Mouse (Mus musculus): ENCODE measurements around the gene Arhgap5. TPM values are rescaled to one million over a fixed set of nuclear protein-coding genes. Genes with fewer than 3 reads are reported as not detected.

Gene Arhgap5
- total RNA-seq (2021): 100 to 1,000 TPM; 102 to 108 TPM
- long read RNA-seq, full-length matches to known transcripts: 1 of 7 reads
- long read RNA-seq, partial matches to known transcripts: 2 of 7 reads
- long read RNA-seq, other reads (novel, unspliced or antisense): 4 of 7 reads

DNA sequence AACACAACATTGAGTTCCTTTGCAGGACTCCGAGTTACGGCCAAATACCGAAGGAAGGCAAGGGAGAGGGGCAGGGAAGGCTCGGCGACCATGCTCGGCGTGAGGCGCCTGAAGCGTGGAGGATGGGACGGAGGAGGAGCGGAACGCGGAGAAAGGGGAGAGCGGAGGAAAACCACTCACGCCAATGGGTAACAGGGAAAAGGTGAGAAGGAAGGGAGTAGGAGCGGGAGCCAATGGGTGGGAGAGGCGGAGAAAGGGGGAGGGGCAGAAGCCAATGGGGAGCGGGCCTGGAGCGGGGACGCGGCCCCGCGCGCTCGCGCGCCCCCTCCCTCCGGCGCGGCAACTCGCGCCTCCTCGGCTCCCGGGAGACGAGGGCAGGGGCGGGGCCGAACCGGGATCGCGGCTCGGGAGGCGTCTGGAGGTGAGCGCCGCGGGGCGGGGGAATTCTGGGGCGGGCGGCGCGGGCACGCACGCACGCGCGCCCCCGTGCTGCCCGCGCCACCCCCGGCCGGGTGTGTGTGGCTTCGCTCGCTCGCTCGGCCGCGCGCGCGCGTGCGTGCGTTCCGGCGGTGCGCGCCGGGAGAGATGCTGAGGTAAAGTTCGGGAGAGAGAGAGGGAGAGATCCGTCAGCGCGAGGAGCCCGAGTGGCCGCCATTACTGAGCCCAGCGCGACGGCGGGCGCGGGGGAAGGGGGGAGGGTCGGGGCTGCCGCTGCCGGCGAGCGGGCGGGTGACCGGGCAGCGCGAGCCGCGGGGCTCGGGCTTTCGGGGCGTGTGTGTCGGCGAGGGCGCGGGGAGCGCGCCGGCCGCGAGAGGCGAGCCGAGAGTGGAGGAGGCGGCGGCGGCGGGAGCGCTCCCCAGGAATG, at the start of gene Arhgap5:
Gene Arhgap5 (plus strand): TSS at position 517 of the 865 bp plus-strand sequence.
- DNase-seq (ENCODE audit: low spot score in 2 of 2): peak; percentile 94

DNA sequence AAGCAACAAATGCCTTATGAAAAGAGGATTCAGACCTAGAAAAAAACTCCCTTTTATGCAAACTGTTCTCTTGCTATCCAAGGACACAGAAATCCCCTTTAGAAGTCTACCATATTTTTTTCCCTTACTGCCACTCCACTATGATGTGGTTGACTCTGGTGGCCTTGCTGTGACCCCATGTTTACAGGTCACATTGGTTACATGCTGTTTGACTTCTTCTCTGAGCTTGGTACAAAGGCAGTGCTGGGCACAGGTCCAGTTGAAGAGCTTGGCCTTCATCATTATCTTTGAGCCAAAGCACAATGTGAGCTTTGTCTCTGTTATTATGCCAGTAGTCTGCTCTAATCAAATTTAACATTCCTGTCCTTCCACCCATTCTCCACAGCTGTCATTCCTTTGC, 39.2 kb upstream of the Arhgap5 start:
- DNase-seq (ENCODE audit: low spot score in 2 of 2): no peak

DNA sequence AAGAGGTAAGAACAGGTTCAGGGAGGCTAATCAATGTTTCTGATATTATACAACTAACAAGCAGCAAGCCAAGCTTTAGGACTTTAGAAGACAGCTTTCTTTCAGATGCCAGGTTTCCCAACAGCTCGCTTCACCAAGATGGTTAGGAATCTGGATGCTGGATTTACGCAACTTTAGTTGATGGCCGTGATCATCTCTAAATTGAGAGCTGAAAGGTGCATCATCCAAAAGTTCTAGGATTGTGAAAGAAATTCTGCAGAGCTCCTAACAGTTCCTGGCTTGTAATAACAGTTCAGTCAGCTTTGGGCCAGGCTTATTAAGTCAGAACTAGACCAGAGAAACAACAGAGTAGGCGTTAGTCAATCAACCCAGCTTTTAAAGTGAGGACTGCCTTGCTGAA, 32.2 kb upstream of the Arhgap5 start:
- DNase-seq (ENCODE audit: low spot score in 2 of 2): no peak

DNA sequence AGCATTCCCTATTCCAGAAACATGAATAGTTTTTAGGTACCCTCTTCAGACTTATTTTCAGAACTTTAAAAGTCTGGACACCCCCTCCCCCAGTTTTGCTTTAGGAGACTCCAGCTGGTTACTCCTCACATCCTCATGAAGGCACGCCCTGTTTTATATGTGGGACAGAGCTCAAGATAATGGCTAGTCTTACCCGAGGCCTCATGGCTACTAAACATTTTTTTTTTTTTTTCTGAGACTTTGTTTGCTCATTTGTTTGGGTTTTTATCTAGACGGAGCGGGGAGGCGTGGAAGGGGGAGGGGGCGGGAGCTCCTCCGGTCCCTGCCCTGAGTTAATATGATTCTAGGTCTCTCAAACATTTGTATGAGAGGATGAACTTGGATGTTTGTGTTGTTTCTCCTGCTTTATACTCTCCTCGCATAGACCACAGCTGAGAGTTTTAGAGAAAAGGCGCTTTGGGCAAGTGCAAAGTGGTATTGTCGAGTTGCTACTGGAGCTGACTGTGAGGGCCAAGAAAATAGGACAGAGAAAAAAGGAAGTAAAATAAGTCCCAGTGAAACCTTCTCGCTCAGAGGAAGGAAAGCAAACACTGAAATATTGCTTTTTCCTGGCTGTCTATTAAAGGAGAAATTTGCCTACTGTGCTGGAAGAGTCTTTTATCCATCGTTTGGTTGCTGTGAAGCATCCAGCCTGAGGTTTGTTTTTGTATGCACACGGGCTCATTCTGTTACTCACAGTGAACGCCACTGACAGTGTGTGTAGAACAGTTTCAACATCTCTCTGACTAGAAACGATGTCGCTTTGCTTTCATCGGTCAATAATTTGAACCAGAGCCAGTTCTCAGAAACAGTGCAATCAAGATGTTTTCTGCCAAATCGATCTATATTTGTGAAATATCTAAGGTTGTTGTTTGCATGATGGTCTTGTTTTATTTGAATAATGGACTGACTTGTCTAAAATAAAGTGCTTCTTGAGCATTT, 29.5 kb upstream of the Arhgap5 start:
- DNase-seq (ENCODE audit: low spot score in 2 of 2): peak in 1 of 2 experiments; percentile 32

DNA sequence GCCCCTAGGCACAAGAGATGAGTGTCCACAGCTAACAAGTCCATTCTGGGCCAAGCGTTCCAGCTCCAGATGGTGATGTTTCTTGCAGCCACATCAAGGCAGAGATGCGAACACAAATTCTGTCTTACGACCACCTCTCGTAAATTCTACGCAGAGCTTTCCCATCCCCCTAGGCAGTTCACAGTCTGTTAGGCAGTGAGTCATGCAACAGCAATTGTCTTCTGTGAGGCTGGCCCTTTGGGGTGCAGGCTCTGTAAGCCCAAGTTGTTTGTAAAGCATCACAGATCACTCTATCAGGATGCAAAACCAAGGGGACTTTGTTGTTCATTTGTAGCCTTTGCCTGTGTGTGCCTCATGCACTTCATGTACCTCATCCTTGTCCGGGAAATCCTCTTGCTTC, 27.7 kb upstream of the Arhgap5 start:
- no peak for DNase-seq (ENCODE audit: low spot score in 2 of 2)

DNA sequence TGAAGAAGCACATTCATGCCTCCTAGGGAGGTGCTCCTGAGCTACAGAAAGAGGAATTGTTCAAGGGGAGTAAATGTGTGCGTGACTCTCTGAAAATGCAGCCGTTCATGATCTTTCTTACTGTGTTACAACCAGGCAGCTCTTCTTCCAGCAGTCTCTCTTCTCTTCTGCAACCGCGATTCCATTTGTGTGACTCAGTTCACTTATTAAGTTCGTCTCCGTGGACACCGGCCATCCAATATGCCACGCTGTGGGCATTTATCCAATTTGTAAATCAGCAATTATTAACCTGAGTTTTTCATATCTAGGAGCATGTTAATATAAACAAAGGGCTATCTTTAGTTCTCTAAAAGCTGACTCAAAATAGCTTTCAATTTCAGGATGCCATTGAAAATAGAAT, 25.2 kb upstream of the Arhgap5 start:
- no peak for DNase-seq (ENCODE audit: low spot score in 2 of 2)

DNA sequence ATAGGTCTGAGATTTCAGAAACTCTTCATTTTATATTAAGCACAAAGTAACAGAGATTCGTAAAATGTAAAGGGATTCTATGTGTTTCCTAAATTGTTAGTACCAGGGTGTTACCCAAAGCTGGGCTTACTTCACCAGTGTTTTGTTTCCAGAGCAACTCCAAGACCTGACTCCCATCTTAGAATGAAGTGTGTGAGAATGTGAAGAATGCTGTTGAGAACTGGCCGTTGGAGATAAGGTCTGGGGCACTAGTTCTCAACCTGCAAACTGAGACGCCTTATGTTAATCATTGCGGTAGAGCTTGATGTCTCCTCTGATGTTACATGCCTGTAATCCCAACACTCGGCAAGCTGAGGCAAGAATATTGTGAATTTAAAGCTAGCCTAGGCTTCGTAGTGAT, 24.4 kb upstream of the Arhgap5 start:
- DNase-seq (ENCODE audit: low spot score in 2 of 2): no peak

DNA sequence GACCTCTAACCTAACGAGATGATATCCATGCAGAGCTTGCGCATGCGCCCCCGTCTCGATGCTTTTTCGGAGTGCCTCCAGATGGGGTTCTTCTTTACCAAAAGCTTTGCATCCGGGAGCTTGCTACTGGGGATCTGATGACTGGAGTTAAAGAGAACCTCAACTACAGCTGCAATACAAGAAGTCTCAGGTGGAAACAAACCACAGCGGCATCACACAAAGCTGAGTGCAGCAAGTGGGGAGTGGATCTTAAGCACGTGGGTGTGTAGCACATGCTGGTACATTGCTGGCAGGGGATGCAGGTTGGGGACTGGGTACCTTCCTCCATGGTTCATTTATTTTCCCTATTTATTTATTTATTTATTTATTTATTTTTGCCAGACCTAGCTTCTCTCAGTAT, 22.9 kb upstream of the Arhgap5 start:
- DNase-seq (ENCODE audit: low spot score in 2 of 2): no peak

DNA sequence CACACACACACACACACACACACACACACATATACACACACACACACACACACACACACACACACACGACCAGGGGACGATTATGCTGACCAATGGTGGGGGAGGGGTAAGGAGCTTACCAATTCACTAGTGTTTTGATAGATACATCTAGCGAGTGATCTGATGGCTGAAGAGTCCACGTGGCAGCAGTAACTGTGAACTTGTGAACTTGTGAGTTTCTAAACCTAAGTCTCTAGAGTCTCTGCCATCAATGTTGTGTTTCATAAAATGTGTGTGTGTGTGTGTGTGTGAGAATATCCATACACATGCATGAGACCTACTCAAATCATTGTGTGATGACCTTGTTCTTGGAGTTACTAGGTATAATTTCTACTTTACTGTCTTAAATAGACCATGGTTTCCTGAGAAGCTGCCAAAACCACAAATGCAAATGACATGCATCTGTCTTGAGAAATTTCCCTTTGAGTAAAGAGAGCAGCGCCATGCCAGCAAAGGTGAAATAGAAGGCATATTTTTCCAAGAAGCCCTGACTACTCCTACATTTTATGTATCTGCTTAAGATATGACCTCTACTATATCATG, 21.7 kb upstream of the Arhgap5 start:
- DNase-seq (ENCODE audit: low spot score in 2 of 2): no peak

DNA sequence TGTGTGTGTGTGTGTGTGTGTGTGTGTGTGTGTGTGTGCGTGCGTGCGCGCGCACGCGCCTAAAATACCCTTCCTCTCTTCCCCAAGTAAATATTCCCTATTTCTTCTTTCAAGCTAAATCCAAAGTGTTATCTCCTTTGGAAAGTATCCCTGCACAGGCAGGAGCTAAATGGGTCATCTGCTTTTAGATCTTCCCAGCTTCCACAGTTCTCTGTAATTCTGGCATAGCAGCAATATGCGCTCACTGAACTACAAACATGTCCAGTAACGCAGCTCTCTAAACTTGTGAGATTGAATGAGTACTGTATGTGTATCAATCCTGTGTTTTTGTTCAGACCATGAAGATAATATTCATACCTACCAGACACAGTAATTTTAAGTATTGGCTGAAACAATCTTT, 20.6 kb upstream of the Arhgap5 start:
- no peak for DNase-seq (ENCODE audit: low spot score in 2 of 2)

DNA sequence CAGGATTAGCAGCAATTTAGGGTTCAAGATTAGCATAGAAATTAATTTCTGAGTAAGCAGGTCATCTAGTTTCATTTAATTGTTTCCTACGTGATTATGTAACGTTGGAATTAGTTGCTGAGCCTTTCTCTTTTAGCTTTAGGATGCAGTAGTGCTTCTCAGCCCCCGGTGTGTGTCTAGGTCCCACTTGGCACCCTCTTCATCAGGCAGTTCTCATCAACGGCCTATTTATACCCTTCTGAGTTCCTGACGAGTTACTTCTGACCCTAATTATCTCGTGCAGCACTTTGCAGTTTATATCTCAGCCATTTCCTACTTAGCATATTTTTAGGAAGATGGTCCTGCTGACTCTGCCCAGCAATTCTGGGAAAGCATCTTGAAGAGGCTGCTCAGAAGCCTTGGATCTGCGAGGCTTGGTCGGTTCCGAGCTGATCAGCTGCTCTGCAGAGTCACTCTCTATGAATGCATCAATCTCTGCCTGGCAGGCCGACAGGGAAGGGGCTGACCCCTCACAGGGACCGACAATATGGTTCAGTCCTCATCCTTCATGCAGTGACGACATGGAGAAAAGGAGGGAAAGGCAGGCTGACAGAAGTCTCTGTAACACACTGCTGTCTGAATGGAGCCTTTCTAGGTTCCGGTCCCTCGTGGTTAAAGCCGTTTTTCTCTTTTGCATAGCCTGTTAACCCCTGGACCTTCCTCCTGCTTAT, 15.4 kb upstream of the Arhgap5 start:
- DNase-seq (ENCODE audit: low spot score in 2 of 2): no peak

DNA sequence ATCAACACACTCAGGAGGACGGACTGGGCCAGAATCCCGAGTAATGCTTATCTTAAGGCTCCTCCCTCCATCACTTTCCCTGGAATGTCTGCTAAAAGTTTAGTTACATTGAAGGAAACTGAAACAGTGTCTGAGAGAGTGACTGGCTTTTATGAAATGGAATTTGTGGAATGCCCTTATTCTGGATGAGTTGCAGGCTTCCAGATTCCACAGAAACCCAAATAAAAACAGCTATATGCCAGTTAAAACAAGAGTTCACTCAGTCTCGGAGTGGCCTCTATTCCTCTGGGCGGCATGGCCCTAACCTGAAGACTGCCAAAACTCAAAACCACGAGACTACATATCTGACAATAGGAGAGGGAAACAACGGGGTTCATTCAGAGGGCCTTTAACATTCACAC, 10.5 kb upstream of the Arhgap5 start:
- no peak for DNase-seq (ENCODE audit: low spot score in 2 of 2)

DNA sequence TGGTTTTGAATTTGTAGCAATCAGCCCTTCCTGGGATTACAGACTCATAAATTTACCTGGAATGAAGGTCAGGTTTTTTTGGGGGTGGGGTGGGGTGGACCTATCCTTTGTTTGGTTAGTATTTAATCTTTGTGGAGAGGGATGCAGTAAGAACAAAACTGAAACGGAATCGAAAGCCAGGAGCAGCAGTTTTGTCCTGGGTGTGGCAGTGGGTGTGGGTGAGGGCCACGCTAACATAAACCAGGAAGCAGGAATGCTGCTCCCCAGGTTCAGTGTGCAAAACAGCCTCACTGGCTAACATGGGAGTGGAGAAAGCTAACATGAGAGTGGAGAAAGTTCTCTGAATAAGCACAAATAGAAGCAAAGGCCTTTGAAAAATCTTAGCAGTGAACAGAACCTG, 6.6 kb upstream of the Arhgap5 start:
- DNase-seq (ENCODE audit: low spot score in 2 of 2): no peak

DNA sequence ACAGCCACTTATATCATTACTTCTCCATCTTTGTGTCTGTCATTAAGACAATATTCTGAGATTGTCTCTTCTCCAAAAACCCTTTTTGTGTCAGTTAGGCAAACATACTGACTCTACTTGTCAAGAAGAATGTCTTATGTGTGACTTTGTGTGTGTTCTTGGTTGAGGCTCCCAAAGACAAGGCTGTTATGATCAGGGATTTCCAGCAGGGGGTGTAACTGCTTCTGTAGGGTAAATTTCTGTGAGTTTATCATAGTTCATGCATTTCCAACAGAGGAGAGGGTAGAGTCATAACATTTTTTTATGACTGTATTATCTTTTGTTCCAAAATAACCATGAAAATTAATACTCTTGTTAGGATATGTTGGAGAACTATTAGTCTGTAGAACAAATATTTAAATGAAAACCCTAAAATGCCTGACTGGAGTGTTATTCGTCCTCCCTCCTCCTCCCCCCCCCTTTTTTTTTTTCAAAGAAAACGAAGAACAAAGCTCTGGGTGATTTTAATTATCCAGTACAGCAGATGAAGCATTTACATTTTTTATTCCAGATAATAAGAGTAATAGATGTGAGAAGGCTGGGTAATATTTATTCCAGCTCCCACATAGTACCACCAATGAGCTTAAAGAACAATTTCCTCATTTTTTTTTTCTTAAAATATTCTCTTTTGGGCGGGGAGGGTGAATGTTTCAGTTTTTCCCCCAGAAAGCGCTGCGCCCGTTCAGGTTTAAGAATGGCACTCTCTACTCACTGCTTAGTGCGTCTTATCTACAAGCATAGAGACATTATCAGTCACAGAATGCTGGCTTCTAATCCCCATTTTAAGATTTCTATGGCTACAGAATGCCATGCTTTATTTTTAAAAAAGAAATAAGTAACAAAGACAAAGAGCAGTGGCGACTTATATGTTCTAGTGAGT, 2.6 kb upstream of the Arhgap5 start:
- DNase-seq (ENCODE audit: low spot score in 2 of 2): no peak

DNA sequence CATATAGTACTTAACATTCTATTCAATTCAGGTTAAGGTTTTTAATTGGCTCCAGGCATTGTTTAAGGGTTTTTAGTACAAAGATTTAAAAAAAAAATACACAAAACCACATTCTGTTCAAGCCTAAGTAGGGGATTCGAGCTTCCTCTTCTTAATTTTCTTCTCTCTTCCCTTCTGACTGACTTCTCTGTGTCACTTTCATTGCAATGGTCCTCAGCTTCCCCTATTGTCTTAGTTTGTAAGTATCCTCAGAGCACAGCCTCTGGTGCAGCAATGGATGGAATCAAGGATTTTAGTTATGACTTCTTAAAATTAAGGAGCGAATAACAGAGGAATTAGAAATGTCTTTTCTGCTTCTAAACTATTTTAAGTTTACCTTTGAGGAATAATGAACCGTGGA, 1.6 kb upstream of the Arhgap5 start:
- no peak for DNase-seq (ENCODE audit: low spot score in 2 of 2)

DNA sequence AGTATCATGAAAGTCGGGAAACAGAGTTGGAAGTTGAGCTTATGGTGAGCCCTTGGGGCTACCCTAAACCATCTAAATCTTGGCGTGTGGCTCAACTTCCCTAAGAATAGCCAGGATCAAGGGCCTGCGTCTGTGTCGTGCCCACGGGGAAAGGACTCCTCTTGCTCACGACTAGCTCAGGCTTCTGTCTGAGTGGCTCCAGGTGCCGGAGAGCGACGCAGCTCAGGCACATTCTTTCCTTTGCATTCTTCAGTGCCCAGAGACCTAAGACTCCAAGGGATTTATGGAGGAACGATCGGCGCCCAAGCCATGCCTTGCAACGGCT, 679 bp upstream of the Arhgap5 start:
- DNase-seq (ENCODE audit: low spot score in 2 of 2): no peak

DNA sequence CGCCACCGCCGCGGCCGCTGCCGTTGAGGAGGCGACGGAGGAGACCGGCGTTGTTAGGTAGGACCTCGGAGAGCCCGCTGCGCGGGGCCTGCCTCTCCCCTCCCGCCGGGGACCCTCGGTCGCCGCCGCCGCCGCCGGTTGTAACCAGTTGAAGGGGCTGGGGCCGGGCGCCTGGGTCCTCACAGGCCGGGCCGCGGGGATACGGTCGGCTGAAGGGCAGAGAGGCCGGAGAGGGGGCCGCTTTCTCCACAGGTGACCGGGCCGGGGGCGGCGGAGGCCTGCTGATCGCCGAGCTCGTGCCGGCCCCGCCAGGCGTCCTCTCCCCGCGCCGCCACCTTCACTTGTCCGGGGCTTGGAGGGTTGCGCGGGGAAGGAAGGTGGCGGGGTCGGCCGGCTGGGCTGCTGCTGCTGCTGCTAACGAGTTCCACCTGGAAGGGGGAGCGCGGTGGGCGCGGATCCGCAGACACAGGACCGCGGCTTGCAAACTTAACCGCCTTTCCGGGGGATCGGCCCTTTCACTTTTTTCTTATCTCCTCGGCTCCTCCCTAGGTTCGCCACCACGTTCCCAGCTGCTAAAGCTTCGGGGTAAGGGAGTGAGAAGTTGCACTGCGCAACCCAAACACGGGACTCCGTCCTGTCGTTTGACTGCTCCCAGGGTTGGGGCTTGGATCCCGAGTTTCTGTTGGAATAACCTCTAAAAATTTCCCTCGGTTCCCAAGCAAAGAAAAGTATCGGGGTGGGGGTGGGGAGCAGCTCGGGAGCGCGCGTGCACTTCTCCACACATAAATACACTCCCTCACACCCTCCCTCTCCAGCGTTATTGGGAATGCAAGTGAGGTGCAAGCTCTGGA, 784 bp downstream of the Arhgap5 start:
- peak; percentile 41 to 48 for DNase-seq (ENCODE audit: low spot score in 2 of 2)

DNA sequence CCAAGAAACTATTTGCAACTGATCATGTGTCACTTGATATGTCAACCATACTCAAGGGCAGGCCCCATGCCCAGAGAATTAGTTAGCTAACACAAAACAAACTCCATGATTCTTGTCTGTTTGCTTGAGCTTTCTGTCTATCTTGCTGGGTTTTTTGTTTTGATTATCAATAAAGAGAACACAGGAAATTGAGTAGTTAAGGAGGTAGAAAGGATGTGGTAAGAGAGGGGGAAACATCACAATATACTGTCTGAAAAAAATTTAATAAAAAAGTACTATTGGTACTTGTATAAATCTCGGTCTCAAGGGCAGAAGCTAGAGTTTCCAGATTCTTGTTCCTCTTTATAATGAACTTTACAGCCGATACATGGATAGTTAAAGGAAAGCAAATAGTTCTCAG, 20.9 kb downstream of the Arhgap5 start:
- no peak for DNase-seq (ENCODE audit: low spot score in 2 of 2)

DNA sequence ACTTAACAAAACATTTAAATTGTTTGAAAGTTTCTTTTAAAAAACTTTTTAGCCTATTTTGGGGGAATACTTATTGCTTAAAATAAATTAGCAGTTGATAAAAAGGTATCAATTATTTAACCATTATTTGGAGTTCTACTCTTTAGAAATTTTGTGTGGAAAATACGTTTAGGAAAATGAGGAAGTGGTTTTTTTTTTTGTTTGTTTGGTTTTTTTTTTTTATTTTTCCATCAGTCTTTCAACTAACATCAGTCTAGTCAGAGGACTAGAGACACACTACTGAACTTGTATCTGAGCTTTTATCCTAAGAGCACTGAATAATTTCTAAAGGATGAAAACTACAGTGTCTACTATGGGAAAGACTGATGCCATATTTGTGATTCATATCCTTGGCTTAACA, 21.7 kb downstream of the Arhgap5 start:
- no peak for DNase-seq (ENCODE audit: low spot score in 2 of 2)
